Mouse (Mus musculus) hindbrain, embryonic 11.5 days (tissue): ENCODE data around the gene Dlx5. TPM values are rescaled to one million over a fixed set of nuclear protein-coding genes. Genes with fewer than 3 reads are reported as not detected.
A peak's percentile ranks its signal among the peaks of the same experiment; 100 is the strongest.

Experiments
- ATAC-seq: fragments of 200-750 bp; cut with Nextera tagmentation; 2 replicates; pipeline ENCODE4 v1.8.0; 2017; ENCODE audit warnings: mild to moderate bottlenecking, moderate TSS enrichment, moderate library complexity; ENCODE audit not compliant: low FRiP score
- DNase-seq: peaks from one replicate; pipeline ENCODE4 v3.0.0-alpha.2; 2015; ENCODE audit warnings: low spot score
- H3K27ac ChIP-seq: fragments of 300-500 bp; sonication (generic); 2 replicates; pipeline ENCODE4 v1.5.1; 2014; ENCODE audit warnings: mild to moderate bottlenecking, low read depth, low read length
- H3K27me3 ChIP-seq: fragments of 300-500 bp; sonication (generic); 2 replicates; pipeline ENCODE4 v1.6.1; 2014; ENCODE audit warnings: mild to moderate bottlenecking, low read length, moderate library complexity, mixed read lengths; ENCODE audit not compliant: control insufficient read depth, insufficient read depth
- H3K36me3 ChIP-seq: fragments of 300-500 bp; sonication (generic); 2 replicates; pipeline ENCODE4 v1.6.1; 2014; ENCODE audit warnings: mild to moderate bottlenecking, low read length, moderate library complexity, mixed read lengths; ENCODE audit not compliant: control insufficient read depth, insufficient read depth
- H3K4me1 ChIP-seq: fragments of 300-500 bp; sonication (generic); replicated peaks from 2 replicates; pipeline ENCODE4 v1.6.1; 2014; ENCODE audit warnings: low read length, mixed read lengths; ENCODE audit not compliant: control insufficient read depth, insufficient read depth
- H3K4me2 ChIP-seq: fragments of 300-500 bp; sonication (generic); replicated peaks from 2 replicates; pipeline ENCODE4 v1.6.1; 2014; ENCODE audit warnings: mild to moderate bottlenecking, low read depth, low read length
- H3K4me3 ChIP-seq: fragments of 300-500 bp; sonication (generic); 2 replicates; pipeline ENCODE4 v1.5.1; 2014; ENCODE audit warnings: low read depth, low read length
- H3K9ac ChIP-seq: fragments of 300-500 bp; sonication (generic); 2 replicates; pipeline ENCODE4 v1.6.1; 2014; ENCODE audit warnings: low read depth, low read length
- H3K9me3 ChIP-seq: fragments of 300-500 bp; sonication (generic); 2 replicates; pipeline ENCODE4 v1.6.1; 2016; ENCODE audit warnings: low read length; ENCODE audit not compliant: control insufficient read depth
- WGBS: fragments of 180-500 bp; shearing (Covaris S2); extraction: QIAGEN DNeasy Blood & Tissue Kit; methylation state at CpG from one replicate; pipeline ENCODE4 v1.1.7; 2014; 5-methylcytosine and 5-hydroxymethylcytosine counted together
- polyA plus RNA-seq: library from polyadenylated mRNA; unstranded; fragments of >200 nt; fragmentation: Nextera tagmentation; extraction: Ambion mirVana; gene quantifications from 2 replicates; pipeline ENCODE4 v1.2.1, GENCODE M21; 2014

The Dlx5 gene
- polyA plus RNA-seq, 1 experiment from 2014 or later, result 2.3 TPM

DNA sequence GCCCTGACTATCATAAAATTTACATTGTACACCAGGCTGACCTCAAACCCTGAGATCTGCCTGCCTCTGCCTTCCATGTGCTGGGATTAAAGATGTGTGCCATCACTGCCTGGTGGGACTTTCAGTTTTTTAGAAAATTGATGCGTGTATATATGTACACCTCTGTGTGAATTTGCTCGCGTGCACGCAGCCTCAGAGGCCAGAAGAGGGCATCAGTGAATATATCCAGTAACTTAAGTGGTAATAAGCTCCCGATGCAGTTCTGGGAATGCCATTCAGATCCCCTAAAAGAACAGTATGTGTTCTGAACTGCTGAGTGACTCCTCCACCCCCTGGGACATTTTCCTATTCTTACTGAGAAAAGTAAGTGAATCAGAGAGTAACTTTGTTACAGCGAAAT lies 8.2 kb upstream of the Dlx5 start:
- H3K27ac ChIP-seq, result no peak overlapping the region
- H3K9ac ChIP-seq, result no peak overlapping the region
- no peak for ATAC-seq
- DNase-seq, result no peak
- 64% methylated on average over 6 of the region's 6 CpGs for WGBS
- no peaks in the 10 kb centered on the region for H3K9me3 ChIP-seq
- no peaks in the 10 kb centered on the region for H3K4me1 ChIP-seq
- H3K4me2 ChIP-seq, result no peak overlapping the region
- no peaks in the 10 kb centered on the region for H3K27me3 ChIP-seq
- H3K4me3 ChIP-seq, result no peak overlapping the region
- H3K36me3 ChIP-seq, result no peaks in the 10 kb centered on the region

DNA sequence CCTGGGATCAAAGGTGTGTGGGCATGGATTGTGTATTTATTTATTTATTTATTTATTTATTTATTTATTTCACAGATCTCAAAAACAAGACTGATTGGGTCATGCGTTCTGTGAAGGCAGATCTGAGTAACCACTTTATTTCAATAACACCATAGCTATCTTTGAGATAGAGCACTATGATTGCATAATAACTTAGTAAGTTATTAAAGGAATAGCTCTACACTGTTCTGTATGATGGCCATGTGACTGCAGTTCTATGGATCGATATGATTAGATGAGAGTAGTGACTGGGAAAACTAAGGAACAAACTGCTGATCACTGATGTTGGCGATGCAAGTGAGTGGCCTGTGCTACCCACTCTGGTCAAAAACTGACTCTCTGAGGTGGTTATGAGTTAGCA lies 4.3 kb upstream of the Dlx5 start:
- no peaks in the 10 kb centered on the region for H3K36me3 ChIP-seq
- H3K9ac ChIP-seq, result no peak overlapping the region
- H3K27me3 ChIP-seq, result peaks cover 28% of the 10 kb centered on the region
- no peaks in the 10 kb centered on the region for H3K9me3 ChIP-seq
- ATAC-seq (no peak), DNase-seq (no peak)
- no peak overlapping the region for H3K4me3 ChIP-seq
- no peak overlapping the region for H3K27ac ChIP-seq
- H3K4me2 ChIP-seq, result no peak overlapping the region
- H3K4me1 ChIP-seq, result peaks cover 3% of the 10 kb centered on the region; the same call in 1 of the 2 replicates
- 88% methylated on average over 3 of the region's 3 CpGs for WGBS

DNA sequence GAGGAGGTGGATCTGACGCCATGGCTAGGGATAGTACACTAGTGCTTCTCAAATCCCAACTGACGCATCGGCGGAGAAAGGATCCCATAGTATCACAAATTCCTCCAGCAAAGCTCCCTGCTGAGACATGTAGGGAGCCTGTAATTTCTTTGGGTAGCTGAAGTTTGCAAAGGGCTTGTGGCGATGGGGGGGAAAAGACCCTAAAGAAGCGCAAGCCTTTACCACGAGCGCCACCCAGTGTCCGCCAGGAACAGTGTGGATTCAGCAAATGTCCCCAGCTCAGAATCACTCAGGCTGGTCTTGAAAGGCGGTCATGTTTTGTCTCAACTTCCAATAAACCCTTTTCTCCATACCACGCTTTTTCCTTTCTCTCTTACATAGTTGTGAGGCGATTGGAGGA lies 3.0 kb upstream of the Dlx5 start:
- ATAC-seq (peak; percentile 69; the same call in 1 of the 2 replicates), DNase-seq (peak; percentile 87)
- H3K4me2 ChIP-seq, result no peak overlapping the region
- peaks cover 37% of the 10 kb centered on the region for H3K27me3 ChIP-seq
- peaks cover 7% of the 10 kb centered on the region; the same call in 1 of the 2 replicates for H3K4me1 ChIP-seq
- H3K9me3 ChIP-seq, result no peaks in the 10 kb centered on the region
- H3K9ac ChIP-seq, result no peak overlapping the region
- H3K36me3 ChIP-seq, result no peaks in the 10 kb centered on the region
- H3K4me3 ChIP-seq, result no peak overlapping the region
- H3K27ac ChIP-seq, result no peak overlapping the region
- 2% methylated on average over 12 of the region's 12 CpGs for WGBS

DNA sequence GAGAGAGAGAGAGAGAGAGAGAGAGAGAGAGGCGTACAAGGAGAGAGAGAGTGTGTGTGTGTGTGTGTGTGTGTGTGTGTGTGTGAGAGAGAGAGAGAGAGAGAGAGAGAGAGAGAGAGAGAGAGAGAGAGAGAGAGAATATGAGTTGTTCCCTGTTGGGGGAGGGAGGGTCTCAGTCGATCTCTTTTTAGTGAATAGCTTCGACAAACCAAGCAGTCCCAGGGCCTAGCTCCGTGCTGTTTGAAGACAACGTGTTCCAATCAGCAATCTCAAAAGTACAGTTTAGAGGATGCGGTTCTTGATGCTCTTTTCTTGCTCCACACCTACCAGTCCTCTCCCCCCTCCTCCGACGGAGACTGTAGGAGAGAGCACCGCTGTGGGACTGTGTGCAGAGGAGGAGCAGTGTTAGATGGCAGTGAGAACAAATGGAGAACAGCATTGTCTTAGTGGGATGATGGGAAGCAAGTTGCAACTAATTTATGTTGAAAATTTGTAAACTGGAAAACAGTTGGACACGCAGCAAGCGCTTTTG lies 447 bp upstream of the Dlx5 start:
- ATAC-seq (no peak), DNase-seq (peak; percentile 47)
- H3K4me2 ChIP-seq, result peak overlapping the region; percentile 74
- 3% methylated on average over 10 of the region's 11 CpGs for WGBS
- no peak overlapping the region for H3K27ac ChIP-seq
- no peak overlapping the region for H3K9ac ChIP-seq
- H3K4me1 ChIP-seq, result peaks cover 9% of the 10 kb centered on the region; the same call in 1 of the 2 replicates
- peaks cover 59% of the 10 kb centered on the region for H3K27me3 ChIP-seq
- no peaks in the 10 kb centered on the region for H3K9me3 ChIP-seq
- peak overlapping the region; percentile 37 for H3K4me3 ChIP-seq
- no peaks in the 10 kb centered on the region for H3K36me3 ChIP-seq

DNA sequence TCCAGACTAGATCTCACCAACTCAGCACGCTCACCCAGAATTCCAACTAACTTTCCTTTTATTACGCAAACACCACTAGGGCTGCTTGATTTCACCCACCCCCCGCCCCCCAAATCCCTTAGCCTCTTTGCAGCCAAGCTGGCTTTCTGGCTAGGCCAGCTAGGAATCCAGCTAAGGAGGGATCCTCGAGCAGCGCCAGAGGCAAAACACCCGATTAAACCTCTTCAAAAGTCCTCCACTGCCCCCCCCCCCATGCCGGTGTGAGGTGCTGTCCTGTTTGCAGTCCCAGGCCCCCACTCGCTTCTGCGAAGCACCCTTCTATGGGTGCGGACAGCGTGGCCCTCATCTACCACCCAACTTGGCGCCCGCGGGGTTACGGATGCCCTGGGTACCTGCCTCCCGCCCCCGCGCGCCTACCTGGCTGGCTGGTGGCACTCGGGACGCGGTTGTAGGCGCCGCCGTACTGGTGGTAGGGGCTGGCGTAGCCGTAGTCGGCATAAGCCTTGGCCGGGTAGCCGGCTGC lies 709 bp downstream of the Dlx5 start:
- ATAC-seq (no peak), DNase-seq (peak; percentile 53)
- Histone ChIP-seq H3K4me3 (peak overlapping the region; percentile 37), H3K9me3 (no peaks in the 10 kb centered on the region), H3K27ac (no peak overlapping the region), H3K4me1 (peaks cover 9% of the 10 kb centered on the region; the same call in 1 of the 2 replicates), H3K4me2 (peak overlapping the region; percentile 74), H3K27me3 (peaks cover 70% of the 10 kb centered on the region), H3K9ac (no peak overlapping the region), H3K36me3 (no peaks in the 10 kb centered on the region)
- under 1% methylated on average over 30 of the region's 30 CpGs for WGBS

DNA sequence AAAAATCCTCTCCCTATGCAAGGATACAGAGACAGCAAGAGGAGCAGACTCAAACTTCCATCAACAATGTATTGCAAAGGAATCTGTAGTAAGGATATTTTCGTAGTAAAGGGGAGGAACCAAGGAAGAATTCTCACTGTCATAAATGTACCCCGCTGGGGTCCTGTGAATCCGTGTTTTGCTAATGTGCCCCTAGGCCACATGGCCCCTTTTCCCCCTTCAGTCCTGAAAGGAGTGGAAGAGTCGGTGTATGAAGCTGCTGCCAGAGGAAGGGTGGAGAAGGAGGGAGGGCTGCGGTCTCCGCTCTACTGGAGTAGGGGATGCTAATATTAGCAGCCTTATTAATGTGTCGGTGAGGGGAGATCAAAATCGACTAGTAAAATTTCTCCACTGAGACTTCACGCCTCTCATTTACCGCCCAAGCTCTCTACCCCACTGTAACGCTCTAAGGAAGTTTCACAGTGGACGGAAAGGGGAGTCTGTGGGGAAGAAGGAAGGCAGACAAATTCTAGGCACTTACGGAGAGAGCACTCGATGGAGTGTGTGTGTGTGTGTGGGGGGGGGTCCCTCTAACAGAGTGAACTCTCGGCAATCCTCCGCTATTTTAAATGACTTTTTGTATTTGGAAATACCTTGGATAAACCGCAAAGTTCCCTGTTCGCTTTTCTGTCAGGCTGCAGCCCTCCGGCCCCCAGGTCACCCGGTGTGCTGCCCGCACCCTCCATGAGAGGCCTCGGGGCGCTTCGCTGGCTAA lies 1.3 kb downstream of the Dlx5 start:
- peak; percentile 57 for DNase-seq
- peak overlapping the region; percentile 37 for H3K4me3 ChIP-seq
- 1% methylated on average over 24 of the region's 24 CpGs for WGBS
- no peaks in the 10 kb centered on the region for H3K36me3 ChIP-seq
- H3K9ac ChIP-seq, result no peak overlapping the region
- no peak for ATAC-seq
- peaks cover 77% of the 10 kb centered on the region for H3K27me3 ChIP-seq
- peaks cover 9% of the 10 kb centered on the region; the same call in 1 of the 2 replicates for H3K4me1 ChIP-seq
- H3K4me2 ChIP-seq, result peak overlapping the region; percentile 74; the same call in 1 of the 2 replicates
- H3K27ac ChIP-seq, result no peak overlapping the region
- no peaks in the 10 kb centered on the region for H3K9me3 ChIP-seq

DNA sequence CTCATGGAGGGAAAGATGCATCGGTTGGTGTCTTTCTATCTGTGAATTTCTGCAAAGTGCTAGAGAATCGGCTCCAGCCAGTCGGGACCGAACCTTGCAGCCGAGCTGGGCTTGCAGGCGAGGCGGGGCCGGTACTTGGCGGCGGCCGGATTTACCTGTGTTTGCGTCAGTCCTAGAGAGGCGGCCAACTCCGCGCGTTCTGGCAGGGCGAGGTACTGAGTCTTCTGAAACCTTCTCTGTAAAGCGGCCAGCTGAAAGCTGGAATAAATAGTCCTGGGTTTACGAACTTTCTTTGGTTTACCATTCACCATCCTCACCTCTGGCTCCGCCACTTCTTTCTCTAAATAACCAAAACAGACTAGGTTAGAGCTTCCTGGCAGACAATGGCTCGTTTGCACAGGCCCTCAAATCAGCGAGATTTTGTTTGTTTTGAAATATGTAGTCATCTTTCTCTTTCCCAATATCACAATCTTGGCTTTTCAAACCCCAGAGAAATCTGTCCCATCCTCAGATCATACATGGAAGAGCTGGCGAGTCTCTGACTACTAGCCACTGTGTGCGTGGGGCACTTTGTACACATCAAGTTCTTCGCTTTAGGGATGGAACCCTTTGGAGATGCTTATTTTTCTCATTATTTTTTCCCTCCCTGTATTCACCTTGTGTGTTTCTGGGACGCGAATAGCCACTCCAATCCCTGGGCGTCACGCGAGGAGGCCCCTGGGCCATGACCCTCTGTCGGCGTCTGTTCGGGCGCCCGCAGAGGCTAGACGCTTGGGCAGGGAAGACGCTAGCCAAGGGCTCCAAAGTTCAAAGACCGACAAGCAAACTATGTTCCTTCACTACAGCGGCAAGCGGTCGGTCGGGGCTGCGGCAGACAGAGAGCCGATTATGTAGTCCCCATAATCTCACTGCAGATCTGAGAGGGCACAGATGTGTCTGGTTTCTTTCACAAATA lies 2.2 kb downstream of the Dlx5 start:
- no peak overlapping the region for H3K27ac ChIP-seq
- H3K4me1 ChIP-seq, result peaks cover 9% of the 10 kb centered on the region; the same call in 1 of the 2 replicates
- ATAC-seq (no peak), DNase-seq (peak; percentile 62)
- WGBS, result under 1% methylated on average over 44 of the region's 44 CpGs
- H3K36me3 ChIP-seq, result no peaks in the 10 kb centered on the region
- no peak overlapping the region for H3K9ac ChIP-seq
- H3K9me3 ChIP-seq, result no peaks in the 10 kb centered on the region
- no peak overlapping the region for H3K4me2 ChIP-seq
- H3K4me3 ChIP-seq, result no peak overlapping the region
- H3K27me3 ChIP-seq, result peaks cover 83% of the 10 kb centered on the region

DNA sequence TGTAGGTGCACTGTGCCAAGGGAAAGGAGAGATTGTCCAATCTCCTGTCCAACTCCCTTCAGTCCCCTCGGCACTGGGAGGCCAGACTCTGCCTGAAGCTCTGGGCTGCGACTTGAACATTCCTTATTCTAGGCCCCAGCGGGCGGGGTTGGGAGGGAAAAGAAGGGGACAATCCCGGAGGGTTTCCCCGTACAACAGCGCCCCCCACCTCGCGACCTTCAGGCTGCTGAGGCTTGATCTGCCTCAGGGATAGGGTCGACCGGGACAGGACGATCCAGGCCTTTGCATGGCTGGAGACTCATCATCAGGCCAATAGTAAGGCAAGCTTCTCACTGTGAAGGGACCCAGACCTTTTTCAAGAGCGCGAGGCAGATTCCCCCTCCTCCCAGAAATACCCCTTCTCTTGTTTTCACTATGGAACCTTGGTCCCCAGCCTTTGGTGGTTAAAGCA lies 3.0 kb downstream of the Dlx5 start:
- no peaks in the 10 kb centered on the region for H3K9me3 ChIP-seq
- no peak overlapping the region for H3K27ac ChIP-seq
- H3K36me3 ChIP-seq, result no peaks in the 10 kb centered on the region
- H3K4me3 ChIP-seq, result no peak overlapping the region
- H3K9ac ChIP-seq, result no peak overlapping the region
- ATAC-seq (no peak; the same call in 1 of the 2 replicates), DNase-seq (peak; percentile 64)
- H3K4me2 ChIP-seq, result no peak overlapping the region
- H3K27me3 ChIP-seq, result peaks cover 89% of the 10 kb centered on the region
- WGBS, result 1% methylated on average over 13 of the region's 14 CpGs
- peaks cover 9% of the 10 kb centered on the region; the same call in 1 of the 2 replicates for H3K4me1 ChIP-seq
